Mouse (Mus musculus) c-Kit-positive CD71-positive TER-119-negative erythroid progenitor cells, embryonic 14.5 days (primary cell): ENCODE data around the gene Eif5a.

Experiments
- DNase-seq: peaks from one replicate; pipeline ENCODE4 v3.0.0-alpha.2; 2013; ENCODE audit warnings: low read depth

The Eif5a gene

GRCm38 (mm10) chr11:69901406-69901846 lies 20.3 kb downstream of the Eif5a start:
- DNase-seq, result peak; percentile 95

DNA sequence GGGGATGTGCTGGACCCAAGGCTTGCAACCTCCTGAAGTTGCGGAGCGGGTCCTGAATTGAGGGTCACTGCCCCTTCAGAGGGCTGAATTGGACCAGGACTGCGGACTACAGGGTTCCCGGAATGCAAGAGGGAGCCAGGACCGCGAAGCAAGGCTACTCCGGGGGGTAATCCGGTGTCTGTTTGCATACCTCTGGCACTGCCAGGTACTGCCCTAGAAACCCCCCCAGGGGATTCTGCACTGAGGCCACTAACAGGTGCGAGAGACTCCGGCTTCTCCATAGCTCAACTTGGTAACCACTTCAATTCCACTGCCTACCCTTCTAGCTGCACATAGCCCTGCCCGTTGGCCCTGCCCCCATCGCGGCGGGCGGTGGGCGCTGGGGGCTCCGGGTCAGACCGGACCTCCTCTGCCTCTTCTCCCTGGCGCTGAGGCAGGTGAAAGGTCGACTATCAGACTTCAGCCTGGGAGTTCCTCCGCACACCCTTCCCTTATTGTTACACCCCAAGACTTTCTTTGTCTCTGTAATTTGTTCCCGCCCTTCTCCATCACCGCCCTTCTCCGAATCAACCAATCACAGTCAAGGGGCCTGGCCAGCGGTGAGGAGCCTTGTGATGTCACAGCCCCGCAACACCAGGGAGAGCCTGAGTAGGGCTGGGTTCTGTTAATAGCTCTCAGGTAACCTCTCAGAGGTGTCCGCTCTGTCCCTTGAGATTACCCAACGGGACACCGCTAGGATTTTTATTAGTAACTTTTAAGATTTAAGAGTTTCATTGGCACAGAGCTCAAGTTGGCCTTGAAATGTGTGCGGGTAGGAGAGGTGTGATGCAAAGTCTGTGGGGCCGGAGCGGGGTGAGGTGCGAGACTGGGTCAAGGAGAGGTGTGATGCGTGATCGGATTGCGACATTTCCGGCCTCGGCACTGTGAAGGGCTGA lies 21.0 kb downstream of the Eif5a start, which contains the start of the genes 2810408A11Rik and Neurl4:
TSS of gene 2810408A11Rik (minus strand) at position 517 of the 935 bp plus-strand sequence.
TSS of gene Neurl4 (plus strand) at position 602 of the 935 bp plus-strand sequence.
- DNase-seq, result peak; percentile 96

DNA sequence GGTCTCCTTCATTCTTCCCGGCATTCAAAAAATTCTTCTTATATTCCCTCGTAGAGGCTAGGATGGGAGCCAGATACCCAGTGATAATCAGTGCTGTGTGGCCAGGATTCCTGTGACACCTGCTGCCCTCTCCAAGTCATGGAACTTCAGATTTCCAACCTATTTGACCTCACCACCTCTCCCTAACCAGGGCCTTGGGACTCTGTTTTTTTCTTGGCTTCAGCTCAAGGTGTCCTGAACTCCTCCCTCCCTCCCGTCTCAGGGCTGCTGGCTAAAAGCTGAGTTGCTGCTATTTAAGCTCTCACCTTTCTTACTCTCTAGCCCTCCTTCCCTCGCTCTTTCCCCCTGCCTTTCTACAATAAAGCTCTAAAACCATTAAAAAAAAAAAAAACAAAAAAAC lies 21.9 kb downstream of the Eif5a start:
- no peak for DNase-seq

- DNase-seq, result no peak
Observed at GRCm38 (mm10) chr11:69895291-69895690, 26.5 kb downstream of the Eif5a start, which contains the start of gene Acap1. Gene Acap1 (minus strand): TSS chr11:69895539.

DNA sequence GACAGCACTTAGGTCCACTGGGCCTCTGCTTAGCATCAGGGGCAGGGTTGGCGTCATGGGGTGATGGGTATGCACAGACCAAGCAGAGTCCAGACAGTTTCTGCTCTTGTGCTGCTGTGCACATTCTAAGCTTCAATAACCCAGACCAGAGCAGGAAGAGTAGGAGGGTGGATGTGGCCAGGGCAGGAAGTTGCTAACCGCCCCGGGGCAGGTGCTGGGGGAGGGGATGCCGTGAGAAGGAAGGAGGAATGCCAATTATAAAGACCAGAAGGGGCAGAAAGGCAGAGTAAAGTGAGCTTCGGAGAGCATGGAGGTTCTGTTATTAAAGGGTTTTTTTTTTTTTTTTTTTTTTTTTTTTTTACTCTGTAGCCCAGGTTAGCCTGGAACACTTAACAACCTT lies 27.1 kb downstream of the Eif5a start:
- DNase-seq, result no peak

DNA sequence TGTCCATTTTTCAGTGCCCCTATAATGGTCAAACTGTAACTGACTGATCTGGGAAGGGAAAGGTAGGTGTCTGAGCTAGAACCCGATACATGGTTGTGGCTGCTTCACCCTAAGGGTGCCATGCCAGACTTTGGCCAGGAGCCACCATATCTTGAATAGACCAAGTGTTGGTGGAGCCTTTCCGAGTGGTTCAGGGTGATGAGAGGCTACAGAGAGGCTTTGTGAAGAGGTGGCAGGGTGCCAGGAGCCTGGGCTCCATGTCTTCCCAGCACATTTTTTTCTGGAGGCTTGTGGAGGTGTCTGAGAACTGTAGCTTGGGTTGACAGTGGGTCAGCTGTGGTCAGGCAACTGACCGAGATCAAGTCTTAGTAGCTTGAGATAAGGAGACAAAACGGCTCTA lies 30.3 kb downstream of the Eif5a start:
- no peak for DNase-seq

- peak; percentile 55 for DNase-seq
Observed at GRCm38 (mm10) chr11:69886907-69887635, 34.7 kb downstream of the Eif5a start.

GRCm38 (mm10) chr11:69884663-69885062 lies 37.1 kb downstream of the Eif5a start:
- DNase-seq, result no peak

DNA sequence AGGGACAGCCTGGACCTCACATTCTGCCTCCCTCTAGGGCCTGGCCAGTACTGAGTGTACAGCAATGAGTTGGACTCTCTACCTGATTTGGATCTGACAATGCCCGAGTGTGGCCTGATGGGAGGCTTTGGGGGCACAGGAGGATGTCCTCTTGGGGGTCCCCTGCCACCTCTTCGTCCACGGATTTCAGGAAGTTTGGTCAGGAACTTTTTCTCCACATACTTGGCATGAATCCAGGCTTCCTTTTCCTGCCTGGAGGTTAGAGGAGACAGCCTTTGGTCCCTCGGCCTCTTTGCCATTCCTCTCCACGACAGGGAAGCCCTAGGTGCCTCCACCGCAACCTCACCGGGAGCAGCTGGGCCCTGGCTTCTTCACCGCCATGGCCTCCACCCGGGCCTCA lies 37.5 kb downstream of the Eif5a start:
- DNase-seq, result no peak

DNA sequence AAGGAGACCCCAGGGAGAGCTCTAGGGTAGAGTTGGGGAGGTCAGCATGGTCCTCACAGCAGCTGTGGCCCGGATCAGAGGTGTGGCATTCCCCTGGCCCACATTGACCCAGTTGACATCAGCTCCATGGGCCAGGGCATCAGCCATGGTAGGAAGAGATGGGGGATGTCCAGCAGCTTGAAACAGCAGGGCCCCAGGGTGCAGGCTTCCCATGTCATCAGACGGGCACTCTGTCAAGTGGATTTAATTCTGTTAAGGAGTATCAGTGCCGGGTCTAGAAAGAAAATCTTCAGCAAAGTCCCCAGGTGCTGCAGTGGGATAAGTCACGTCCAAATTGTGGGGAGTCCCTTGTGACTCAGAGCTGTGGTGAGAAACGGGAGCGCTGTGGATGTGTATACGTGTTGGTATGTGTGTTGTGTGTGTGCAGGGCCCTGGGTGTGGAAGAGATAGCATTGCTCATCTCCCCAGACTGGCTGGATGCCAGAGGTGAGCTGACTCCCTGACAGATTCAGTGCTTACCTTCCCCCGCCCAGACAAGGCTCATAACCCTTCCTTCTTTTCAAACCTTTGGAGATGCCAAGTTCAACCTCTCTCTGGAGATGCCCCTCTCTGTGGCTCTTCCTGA lies 38.1 kb downstream of the Eif5a start:
- DNase-seq, result no peak

DNA sequence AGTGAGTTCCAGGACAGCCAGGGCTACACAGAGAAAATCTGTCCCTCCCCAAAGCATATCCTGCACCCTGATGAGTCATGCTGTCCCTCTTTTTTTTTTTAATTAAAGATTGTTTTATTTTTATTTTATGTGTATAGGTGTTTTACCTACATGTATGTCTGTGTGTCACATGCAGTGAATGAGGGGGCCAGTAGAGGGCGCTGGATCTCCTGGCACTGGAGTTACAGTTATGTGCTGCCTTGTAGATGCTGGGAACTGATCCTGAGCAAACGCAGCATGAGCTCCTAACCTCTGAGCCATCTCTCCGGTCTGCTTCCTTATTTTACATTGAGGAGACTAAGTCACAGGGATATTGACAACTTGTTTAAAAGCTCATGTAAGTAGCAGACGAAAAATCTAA lies 38.7 kb downstream of the Eif5a start:
- no peak for DNase-seq

GRCm38 (mm10) chr11:69881787-69882670 lies 39.7 kb downstream of the Eif5a start:
- DNase-seq, result no peak

DNA sequence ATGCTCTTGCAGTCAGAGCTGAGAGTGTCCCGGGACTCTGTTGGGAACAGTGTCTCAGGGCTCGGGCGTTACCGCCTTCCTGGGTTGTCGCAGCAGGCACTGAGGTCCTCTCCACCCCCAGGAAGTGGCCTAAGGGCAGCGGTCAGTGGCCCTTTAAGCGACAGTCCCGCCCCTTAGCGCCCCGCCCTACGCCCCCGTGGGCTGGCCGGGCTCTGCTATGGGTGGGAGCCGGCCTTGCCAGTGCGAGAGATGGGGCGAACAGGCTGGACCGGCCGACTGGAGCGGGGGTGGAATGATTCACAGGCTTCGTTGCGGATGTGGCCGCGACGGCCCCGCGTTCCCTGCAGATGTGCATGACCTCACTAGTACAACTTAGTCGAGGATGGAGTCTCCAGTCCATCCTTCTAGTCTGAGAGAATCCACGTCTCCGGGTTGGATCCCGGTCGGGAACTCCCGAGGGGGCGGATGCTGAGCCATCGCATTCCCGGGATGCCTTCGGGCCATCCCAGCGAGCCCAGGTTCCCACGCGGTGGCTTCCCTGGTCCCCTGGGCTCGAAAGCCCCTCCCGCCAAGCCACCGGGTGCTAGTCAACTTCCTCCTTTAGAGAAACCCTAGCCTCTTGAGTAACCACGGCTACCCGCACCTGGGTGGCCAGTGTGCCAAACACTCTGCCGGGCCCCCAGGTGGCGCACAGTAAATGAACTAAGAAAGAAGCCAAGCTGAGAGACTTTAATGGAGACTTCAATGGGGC lies 40.7 kb downstream of the Eif5a start, which contains the start of gene Kctd11:
TSS of gene Kctd11 (minus strand) at position 554 of the 751 bp plus-strand sequence.
- DNase-seq, result peak; percentile 51

- DNase-seq, result peak; percentile 74
Observed at GRCm38 (mm10) chr11:69880506-69880852, 41.3 kb downstream of the Eif5a start.

- DNase-seq, result no peak
Observed at GRCm38 (mm10) chr11:69879711-69880110, 42.0 kb downstream of the Eif5a start.

GRCm38 (mm10) chr11:69878952-69879351 lies 42.8 kb downstream of the Eif5a start:
- DNase-seq, result peak; percentile 63

DNA sequence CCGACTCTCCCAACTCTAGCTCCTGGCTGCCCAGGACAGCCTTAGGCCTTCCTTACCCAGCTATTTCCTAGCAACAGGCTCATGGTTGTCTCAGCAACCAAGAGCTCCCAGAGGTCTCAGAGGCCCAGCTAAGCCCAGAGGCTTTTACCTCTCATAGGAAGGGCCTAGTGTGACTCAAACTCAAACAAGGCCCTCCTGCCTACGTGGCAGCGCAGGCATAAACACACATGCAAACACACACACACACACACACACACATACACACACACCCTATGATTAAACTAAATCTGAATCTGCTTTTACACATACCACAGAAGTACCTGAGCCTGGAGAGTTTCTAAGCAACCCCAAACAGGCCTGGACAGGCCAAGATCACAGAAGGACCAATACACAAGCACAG lies 43.4 kb downstream of the Eif5a start:
- DNase-seq, result no peak

- no peak for DNase-seq
Observed at GRCm38 (mm10) chr11:69877878-69878277, 43.9 kb downstream of the Eif5a start, which contains the start of gene Tmem95. Gene Tmem95 (minus strand): TSS chr11:69878018.

GRCm38 (mm10) chr11:69876867-69877266 lies 44.9 kb downstream of the Eif5a start:
- peak; percentile 85 for DNase-seq

DNA sequence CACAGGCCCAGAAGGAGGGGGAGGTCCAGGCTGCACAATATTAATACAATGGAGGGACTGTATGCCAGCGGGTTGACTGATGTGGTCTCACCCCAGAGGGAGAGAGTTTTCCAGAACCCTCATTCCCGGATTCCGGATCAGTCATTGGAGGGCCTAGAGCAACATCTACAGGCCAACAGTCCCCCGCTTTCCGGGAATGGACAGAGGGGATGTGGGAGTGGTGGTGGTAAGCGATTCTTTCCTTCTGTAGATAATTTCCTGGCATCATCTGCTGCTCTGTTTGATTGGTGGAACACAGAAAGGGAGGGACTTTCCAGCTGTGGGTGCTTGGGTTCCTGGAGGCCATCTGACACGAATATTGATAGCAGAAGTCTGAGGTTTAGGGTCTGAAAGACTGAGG lies 45.6 kb downstream of the Eif5a start:
- no peak for DNase-seq
